Mouse (Mus musculus) ES-Bruce4 (cell line): Measurements from ENCODE around the gene Cdcp2. TPM values are rescaled to one million over a fixed set of nuclear protein-coding genes. Genes with fewer than 3 reads are reported as not detected.

Source experiments
- H3K27ac ChIP-seq: 2 replicates; pipeline ENCODE4 v1.5.1; 2012; ENCODE audit warnings: low read length, inconsistent platforms; ENCODE audit not compliant: insufficient read depth
- H3K27me3 ChIP-seq: 2 replicates; pipeline ENCODE4 v1.6.1; 2012; ENCODE audit warnings: mild to moderate bottlenecking, low read length, inconsistent platforms; ENCODE audit not compliant: control insufficient read depth, poor library complexity, insufficient read depth, severe bottlenecking
- H3K36me3 ChIP-seq: 2 replicates; pipeline ENCODE4 v1.6.1; 2012; ENCODE audit warnings: inconsistent platforms, mild to moderate bottlenecking, low read length, moderate library complexity; ENCODE audit not compliant: control insufficient read depth, poor library complexity, insufficient read depth, severe bottlenecking
- H3K4me1 ChIP-seq: one replicate; pipeline ENCODE4 v1.8.1; 2011; ENCODE audit warnings: low read length; ENCODE audit not compliant: control insufficient read depth, insufficient read depth
- H3K4me3 ChIP-seq: 2 replicates; pipeline ENCODE4 v1.5.1; 2011; ENCODE audit warnings: low read depth, mild to moderate bottlenecking, low read length
- H3K9ac ChIP-seq: 2 replicates; pipeline ENCODE4 v1.6.1; 2012; ENCODE audit warnings: low read depth, mild to moderate bottlenecking, inconsistent platforms; ENCODE audit not compliant: poor library complexity, severe bottlenecking
- H3K9me3 ChIP-seq: replicated peaks from 2 replicates; pipeline ENCODE4 v1.6.1; 2012; ENCODE audit warnings: mild to moderate bottlenecking, low read length, inconsistent platforms; ENCODE audit not compliant: control insufficient read depth, poor library complexity, insufficient read depth, severe bottlenecking
- CTCF ChIP-seq: IDR thresholded peaks from one replicate; pipeline ENCODE4 v1.8.1; 2011; ENCODE audit warnings: low read depth, low read length
- EP300 ChIP-seq: IDR thresholded peaks from 2 replicates; pipeline ENCODE4 v1.6.1; 2011; ENCODE audit warnings: low read depth, low read length; ENCODE audit not compliant: insufficient read depth
- POLR2A ChIP-seq: IDR thresholded peaks from one replicate; pipeline ENCODE4 v1.8.1; 2011; ENCODE audit warnings: low read length; ENCODE audit not compliant: insufficient read depth
- polyA plus RNA-seq: library from polyadenylated mRNA; stranded (reverse); fragments of >200 nt; gene quantifications from 2 replicates; pipeline ENCODE4 v1.2.4, GENCODE M21; 2011; ENCODE audit warnings: low read depth; ENCODE audit not compliant: missing spikeins, insufficient read depth, insufficient read length

Gene Cdcp2
- polyA plus RNA-seq, 1 experiment: not detected

DNA sequence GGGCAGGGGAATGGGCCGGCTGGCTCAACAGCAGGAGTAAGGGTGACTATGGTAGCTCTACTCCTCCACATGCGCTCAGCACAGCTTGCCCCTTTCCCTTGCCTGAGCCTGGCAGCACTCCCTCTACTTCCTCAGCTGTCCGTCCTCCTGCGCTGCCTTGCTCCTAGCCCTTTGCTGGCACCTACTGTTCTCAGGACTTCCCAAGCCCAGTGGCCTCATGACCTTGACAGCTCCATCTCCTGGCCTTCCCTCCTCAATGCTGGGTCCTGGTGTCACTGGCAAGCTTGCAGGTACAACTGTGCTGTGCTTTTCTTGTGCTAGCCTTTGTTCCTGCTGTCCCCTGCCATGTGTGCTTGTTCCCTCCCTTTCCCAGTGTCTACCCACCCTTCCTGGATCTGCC is 13.6 kb upstream of the Cdcp2 start:
- Histone ChIP-seq H3K36me3 (no peaks in the 10 kb centered on the region), H3K27me3 (no peaks in the 10 kb centered on the region), H3K27ac (no peak overlapping the region), H3K4me3 (no peak overlapping the region), H3K4me1 (no peaks in the 10 kb centered on the region), H3K9ac (no peak overlapping the region), H3K9me3 (no peaks in the 10 kb centered on the region)
- TF ChIP-seq POLR2A (no peak), EP300 (no peak), CTCF (no peak)

DNA sequence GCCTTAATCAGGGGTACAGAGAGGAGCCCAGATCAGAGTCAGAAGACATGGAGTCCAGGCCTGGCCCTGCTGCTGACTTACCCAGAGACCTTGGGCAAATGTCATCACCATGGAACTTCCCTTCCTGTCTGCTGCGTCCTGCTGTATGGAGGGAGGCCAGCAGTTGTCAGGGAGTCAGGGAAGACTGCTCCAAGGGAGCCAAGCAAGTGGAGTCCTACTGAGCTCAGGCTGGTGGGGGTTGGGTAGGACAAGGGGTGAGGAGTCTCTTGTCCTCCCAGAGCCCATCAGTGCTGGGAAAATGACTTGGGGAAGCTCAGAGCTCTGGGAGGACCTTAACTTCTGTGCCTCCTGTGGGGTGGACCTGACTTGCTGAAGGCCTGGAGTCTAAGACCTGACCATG is 12.3 kb upstream of the Cdcp2 start:
- no peak overlapping the region for H3K4me3 ChIP-seq
- no peak overlapping the region for H3K9ac ChIP-seq
- no peaks in the 10 kb centered on the region for H3K4me1 ChIP-seq
- no peaks in the 10 kb centered on the region for H3K27me3 ChIP-seq
- TF ChIP-seq EP300 (no peak), POLR2A (no peak), CTCF (no peak)
- no peaks in the 10 kb centered on the region for H3K36me3 ChIP-seq
- H3K9me3 ChIP-seq: no peaks in the 10 kb centered on the region
- H3K27ac ChIP-seq: no peak overlapping the region

- H3K27ac ChIP-seq: no peak overlapping the region
- TF ChIP-seq CTCF (no peak), POLR2A (no peak), EP300 (no peak)
- H3K4me1 ChIP-seq: no peaks in the 10 kb centered on the region
- no peaks in the 10 kb centered on the region for H3K36me3 ChIP-seq
- no peak overlapping the region for H3K9ac ChIP-seq
- no peaks in the 10 kb centered on the region for H3K9me3 ChIP-seq
- no peak overlapping the region for H3K4me3 ChIP-seq
- H3K27me3 ChIP-seq: no peaks in the 10 kb centered on the region
These were observed 11.8 kb upstream of the Cdcp2 start for GRCm38 (mm10) chr4:107084858-107085257.

DNA sequence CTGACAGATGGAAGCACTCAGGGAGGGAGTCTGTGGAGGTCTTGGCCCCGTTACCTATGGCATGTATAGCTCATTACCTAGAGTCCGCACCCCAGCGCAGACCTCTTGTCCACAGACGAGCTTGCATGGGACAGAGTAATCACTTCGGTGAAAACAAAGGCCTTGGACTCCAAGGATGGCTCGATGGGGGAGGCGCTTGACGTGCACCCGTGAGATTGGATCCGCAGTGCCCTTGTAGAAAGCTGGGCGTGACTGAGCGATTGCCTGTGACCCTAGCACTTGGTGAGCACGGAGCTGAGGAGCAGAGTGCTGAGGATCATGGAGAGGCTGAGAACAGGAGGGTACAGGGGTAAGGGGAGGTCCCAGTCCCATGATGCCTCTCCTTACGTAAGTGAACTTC is 5.0 kb upstream of the Cdcp2 start:
- Histone ChIP-seq H3K4me3 (no peak overlapping the region), H3K27ac (no peak overlapping the region), H3K27me3 (no peaks in the 10 kb centered on the region), H3K36me3 (no peaks in the 10 kb centered on the region), H3K9me3 (no peaks in the 10 kb centered on the region), H3K9ac (no peak overlapping the region), H3K4me1 (no peaks in the 10 kb centered on the region)
- TF ChIP-seq EP300 (no peak), POLR2A (no peak), CTCF (no peak)

- TF ChIP-seq POLR2A: no peak
- TF ChIP-seq CTCF: no peak
- no peak for TF ChIP-seq EP300
- Histone ChIP-seq H3K4me3 (no peak overlapping the region), H3K36me3 (no peaks in the 10 kb centered on the region), H3K27me3 (no peaks in the 10 kb centered on the region), H3K27ac (no peak overlapping the region), H3K4me1 (no peaks in the 10 kb centered on the region), H3K9me3 (no peaks in the 10 kb centered on the region), H3K9ac (no peak overlapping the region)
These were observed 2.1 kb upstream of the Cdcp2 start for GRCm38 (mm10) chr4:107094484-107095187.

DNA sequence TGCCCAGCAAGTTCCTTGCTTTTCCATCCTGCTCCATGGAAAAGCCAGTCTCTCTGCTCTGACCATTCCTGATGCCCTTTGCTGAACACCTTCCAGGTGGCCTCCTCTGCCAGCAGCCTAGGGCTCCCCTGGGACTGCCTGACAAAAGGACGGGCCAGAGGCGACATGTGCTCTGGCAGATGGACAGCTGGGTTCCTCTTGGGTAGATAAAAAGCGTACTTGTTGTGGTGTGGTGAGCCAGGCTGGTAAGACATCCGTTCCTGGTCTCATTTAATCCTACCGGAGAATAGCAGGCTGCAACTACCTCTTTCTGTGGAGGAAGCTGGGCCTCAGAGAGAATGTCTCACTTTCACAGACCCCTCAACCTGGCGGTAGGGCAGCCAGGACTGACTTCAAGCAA is 648 bp upstream of the Cdcp2 start:
- Histone ChIP-seq H3K4me3 (no peak overlapping the region), H3K4me1 (no peaks in the 10 kb centered on the region), H3K27ac (no peak overlapping the region), H3K27me3 (no peaks in the 10 kb centered on the region), H3K9ac (no peak overlapping the region), H3K36me3 (no peaks in the 10 kb centered on the region), H3K9me3 (no peaks in the 10 kb centered on the region)
- no peak for TF ChIP-seq CTCF
- TF ChIP-seq EP300: no peak
- TF ChIP-seq POLR2A: no peak
